Mouse (Mus musculus) lung, adult 2 months (tissue): Measurements from ENCODE around the gene Gata3.

Experiments
- CTCF ChIP-seq: fragments of 200-500 bp; IDR thresholded peaks from 2 replicates; pipeline ENCODE4 v1.5.1; 2011; ENCODE audit warnings: mild to moderate bottlenecking, low read length, control low read depth; ENCODE audit not compliant: insufficient read depth
- POLR2A ChIP-seq: fragments of 200-500 bp; IDR thresholded peaks from 2 replicates; pipeline ENCODE4 v1.6.1; 2011; ENCODE audit warnings: low read depth, mild to moderate bottlenecking, control low read depth, low read length, borderline replicate concordance; ENCODE audit errors: extremely low read depth

DNA sequence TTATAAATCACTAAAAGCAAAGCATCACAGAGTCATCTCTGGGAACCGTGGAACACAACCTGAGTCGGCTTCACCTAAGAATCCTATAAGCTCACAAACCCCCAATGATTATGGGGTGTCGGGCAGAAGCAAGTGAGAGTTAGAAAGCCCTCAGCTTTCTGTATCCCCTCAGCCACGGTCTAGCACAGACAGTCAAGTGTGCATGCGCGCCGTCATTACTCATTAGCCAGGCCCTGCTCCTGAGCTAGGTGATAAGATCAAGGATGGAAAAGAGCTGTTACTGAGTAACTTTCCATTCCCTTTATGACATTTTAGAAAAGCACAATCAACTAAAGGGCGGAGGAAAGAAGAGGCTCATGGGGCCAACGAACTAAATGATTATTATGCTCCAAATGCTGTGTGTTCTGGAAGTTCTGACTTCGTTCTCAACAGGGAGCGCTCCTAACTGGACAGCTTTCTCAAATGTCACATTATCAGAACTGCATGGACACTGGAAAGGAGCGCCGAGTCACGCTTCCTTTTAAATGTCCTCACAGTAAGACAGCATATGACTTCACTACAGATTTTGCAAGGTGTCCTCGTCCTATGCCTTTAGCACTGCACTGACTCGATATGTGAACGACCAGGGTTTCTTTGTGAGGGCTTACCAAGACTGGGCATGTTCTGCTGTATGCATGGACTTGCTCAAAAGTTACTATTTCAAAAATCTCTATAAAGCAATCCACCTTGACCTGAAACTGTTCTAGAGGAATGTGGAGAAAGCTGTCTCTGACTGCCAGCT, 29.0 kb upstream of the Gata3 start:
- TF ChIP-seq CTCF, result no peak
- no peak for TF ChIP-seq POLR2A
